Mouse (Mus musculus) midbrain, postnatal 0 days (tissue): ENCODE measurements at regions not wholly inside any gene's neighbourhood (a gene's known extent, or its start where the extent isn't known, plus 50 kb on each side); places are given as distances from the start of the nearest gene placed in this dataset.

Experiments used
- ATAC-seq: fragments of 200-750 bp; cut with Nextera tagmentation; 2 replicates; pipeline ENCODE4 v1.8.0; 2017; ENCODE audit warnings: moderate number of reproducible peaks, mild to moderate bottlenecking, moderate TSS enrichment, moderate library complexity; ENCODE audit not compliant: low FRiP score
- DNase-seq: peaks from one replicate; pipeline ENCODE4 v3.0.0-alpha.2; 2015; ENCODE audit warnings: low spot score
- H3K27ac ChIP-seq: fragments of 300-500 bp; sonication (generic); 2 replicates; pipeline ENCODE4 v1.5.1; 2014; ENCODE audit warnings: low read depth, mild to moderate bottlenecking, low read length, mixed read lengths
- H3K27me3 ChIP-seq: fragments of 300-500 bp; sonication (generic); 2 replicates; pipeline ENCODE4 v1.6.1; 2014; ENCODE audit warnings: low read length, control low read depth, mixed read lengths; ENCODE audit not compliant: insufficient read depth
- H3K36me3 ChIP-seq: fragments of 300-500 bp; sonication (generic); 2 replicates; pipeline ENCODE4 v1.6.1; 2014; ENCODE audit warnings: low read length, control low read depth, mixed read lengths; ENCODE audit not compliant: insufficient read depth
- H3K4me1 ChIP-seq: fragments of 300-500 bp; sonication (generic); 2 replicates; pipeline ENCODE4 v1.6.1; 2014; ENCODE audit warnings: mild to moderate bottlenecking, control low read depth, antibody characterized with exemption, low read length, mixed read lengths; ENCODE audit not compliant: insufficient read depth
- H3K4me2 ChIP-seq: fragments of 300-500 bp; sonication (generic); 2 replicates; pipeline ENCODE4 v1.6.1; 2014; ENCODE audit warnings: low read depth, mild to moderate bottlenecking, low read length, mixed read lengths; ENCODE audit not compliant: poor library complexity, severe bottlenecking
- H3K4me3 ChIP-seq: fragments of 300-500 bp; sonication (generic); 2 replicates; pipeline ENCODE4 v1.5.1; 2014; ENCODE audit warnings: low read depth, mild to moderate bottlenecking, low read length, moderate library complexity
- H3K9ac ChIP-seq: fragments of 300-500 bp; sonication (generic); replicated peaks from 2 replicates; pipeline ENCODE4 v1.6.1; 2014; ENCODE audit warnings: mild to moderate bottlenecking, low read length, moderate library complexity, mixed read lengths; ENCODE audit not compliant: poor library complexity, severe bottlenecking
- H3K9me3 ChIP-seq: fragments of 300-500 bp; sonication (generic); 2 replicates; pipeline ENCODE4 v1.6.1; 2016; ENCODE audit warnings: low read length, control low read depth
- CTCF ChIP-seq: IDR thresholded peaks from 2 replicates; pipeline ENCODE4 v1.5.1; 2016; ENCODE audit warnings: antibody characterized with exemption, mild to moderate bottlenecking
- WGBS: fragments of 180-500 bp; shearing (Covaris S2); extraction: QIAGEN DNeasy Blood & Tissue Kit; methylation state at CpG from one replicate; pipeline ENCODE4 v1.1.7; 2014; 5-methylcytosine and 5-hydroxymethylcytosine counted together

GRCm38 (mm10) chr14:40390811-40391210 lies 502.3 kb downstream of the Sh2d4b start:
- no peaks in the 10 kb centered on the region for H3K36me3 ChIP-seq
- DNase-seq (no peak), ATAC-seq (no peak)
- no peak overlapping the region for H3K27ac ChIP-seq
- no peaks in the 10 kb centered on the region for H3K4me1 ChIP-seq
- 93% methylated on average over 1 of the region's 1 CpGs for WGBS
- no peak overlapping the region for H3K9ac ChIP-seq
- no peaks in the 10 kb centered on the region for H3K27me3 ChIP-seq
- TF ChIP-seq CTCF = no peak
- no peaks in the 10 kb centered on the region for H3K9me3 ChIP-seq
- H3K4me3 ChIP-seq = no peak overlapping the region
- no peak overlapping the region for H3K4me2 ChIP-seq

GRCm38 (mm10) chr14:40381603-40382002 lies 511.5 kb downstream of the Sh2d4b start:
- no peaks in the 10 kb centered on the region for H3K9me3 ChIP-seq
- WGBS = 94% methylated on average over 1 of the region's 1 CpGs
- H3K27ac ChIP-seq = no peak overlapping the region
- no peak for TF ChIP-seq CTCF
- no peak for DNase-seq
- H3K4me2 ChIP-seq = no peak overlapping the region
- no peaks in the 10 kb centered on the region for H3K4me1 ChIP-seq
- no peak overlapping the region for H3K9ac ChIP-seq
- ATAC-seq = no peak
- no peak overlapping the region for H3K4me3 ChIP-seq
- H3K27me3 ChIP-seq = no peaks in the 10 kb centered on the region
- no peaks in the 10 kb centered on the region for H3K36me3 ChIP-seq

GRCm38 (mm10) chr14:40379692-40380091 lies 513.4 kb downstream of the Sh2d4b start:
- ATAC-seq (no peak), DNase-seq (no peak)
- Histone ChIP-seq H3K9me3 (no peaks in the 10 kb centered on the region), H3K4me2 (no peak overlapping the region), H3K27me3 (no peaks in the 10 kb centered on the region), H3K27ac (no peak overlapping the region), H3K4me3 (no peak overlapping the region), H3K9ac (no peak overlapping the region), H3K4me1 (no peaks in the 10 kb centered on the region), H3K36me3 (no peaks in the 10 kb centered on the region)
- no peak for TF ChIP-seq CTCF

- DNase-seq (no peak), ATAC-seq (no peak)
- Histone ChIP-seq H3K4me3 (no peak overlapping the region), H3K27me3 (no peaks in the 10 kb centered on the region), H3K36me3 (no peaks in the 10 kb centered on the region), H3K27ac (no peak overlapping the region), H3K9ac (no peak overlapping the region), H3K4me2 (no peak overlapping the region), H3K9me3 (no peaks in the 10 kb centered on the region), H3K4me1 (no peaks in the 10 kb centered on the region)
- TF ChIP-seq CTCF = no peak
These were observed 528.7 kb downstream of the Sh2d4b start for GRCm38 (mm10) chr14:40364342-40364741.

- H3K36me3 ChIP-seq = no peaks in the 10 kb centered on the region
- H3K9me3 ChIP-seq = no peaks in the 10 kb centered on the region
- no peak overlapping the region for H3K27ac ChIP-seq
- no peaks in the 10 kb centered on the region for H3K27me3 ChIP-seq
- ATAC-seq = no peak
- H3K9ac ChIP-seq = no peak overlapping the region
- H3K4me1 ChIP-seq = no peaks in the 10 kb centered on the region
- no peak overlapping the region for H3K4me3 ChIP-seq
- WGBS = 67% methylated on average over 2 of the region's 2 CpGs
- peak; percentile 24; the same call in 1 of the 2 replicates for TF ChIP-seq CTCF
- H3K4me2 ChIP-seq = no peak overlapping the region
- DNase-seq = no peak
These were observed 530.2 kb downstream of the Sh2d4b start for GRCm38 (mm10) chr14:40362838-40363237.
